Mouse (Mus musculus) T-cell, adult 2 months (primary cell): ENCODE measurements around the gene Imp3.
"Not testable (repeated sequence)": the region's sequence is repeated elsewhere in the genome, so short reads cannot be mapped to it uniquely, and the experiment has no call there.

Source experiments
- DNase-seq: peaks from one replicate; pipeline ENCODE4 v3.0.0; 2022; ENCODE audit warnings: low spot score

The Imp3 gene

GRCm38 (mm10) chr9:56922746-56923145 is 14.5 kb upstream of the Imp3 start:
- no peak for DNase-seq

- DNase-seq = no peak
Measured at GRCm38 (mm10) chr9:56923841-56924650, 13.2 kb upstream of the Imp3 start.

- DNase-seq = no peak
Measured at GRCm38 (mm10) chr9:56924651-56925027, 12.6 kb upstream of the Imp3 start.

- no peak for DNase-seq
Measured at GRCm38 (mm10) chr9:56925291-56926024, 11.8 kb upstream of the Imp3 start.

GRCm38 (mm10) chr9:56926025-56926360 is 11.3 kb upstream of the Imp3 start:
- no peak for DNase-seq

GRCm38 (mm10) chr9:56926387-56926786 is 10.9 kb upstream of the Imp3 start:
- DNase-seq = no peak

GRCm38 (mm10) chr9:56927191-56928012 is 9.9 kb upstream of the Imp3 start:
- no peak for DNase-seq

GRCm38 (mm10) chr9:56928041-56928811 is 9.0 kb upstream of the Imp3 start, which contains the start of gene Snx33:
Gene Snx33, minus strand, starts transcription at chr9:56928371.
- DNase-seq = peak; percentile 72

GRCm38 (mm10) chr9:56929496-56929895 is 7.8 kb upstream of the Imp3 start:
- DNase-seq = no peak

- DNase-seq = no peak
Measured at GRCm38 (mm10) chr9:56930556-56930955, 6.7 kb upstream of the Imp3 start.

GRCm38 (mm10) chr9:56936861-56937222 is 433 bp upstream of the Imp3 start:
- DNase-seq = no peak

- DNase-seq = no peak
Measured at GRCm38 (mm10) chr9:56938374-56938773, 1.1 kb downstream of the Imp3 start.

- peak; percentile 60 for DNase-seq
Measured at GRCm38 (mm10) chr9:56947481-56947880, 10.2 kb downstream of the Imp3 start.

- DNase-seq = not testable (repeated sequence)
Measured at GRCm38 (mm10) chr9:56948699-56949098, 11.4 kb downstream of the Imp3 start.

GRCm38 (mm10) chr9:56949767-56950166 is 12.5 kb downstream of the Imp3 start:
- DNase-seq = peak; percentile 24

GRCm38 (mm10) chr9:56950414-56951400 is 13.4 kb downstream of the Imp3 start, which contains the start of gene Snupn:
Gene Snupn, plus strand, starts transcription at chr9:56950878.
- DNase-seq = peak; percentile 98

- no peak for DNase-seq
Measured at GRCm38 (mm10) chr9:56953562-56953961, 16.3 kb downstream of the Imp3 start.

GRCm38 (mm10) chr9:56956966-56957675 is 19.8 kb downstream of the Imp3 start:
- DNase-seq = no peak

GRCm38 (mm10) chr9:56958689-56959088 is 21.4 kb downstream of the Imp3 start:
- no peak for DNase-seq

- DNase-seq = no peak
Measured at GRCm38 (mm10) chr9:56961591-56961990, 24.3 kb downstream of the Imp3 start.
